Comparison of ENCODE assay signal across 8 mouse cellular contexts in the genomic region with DNA sequence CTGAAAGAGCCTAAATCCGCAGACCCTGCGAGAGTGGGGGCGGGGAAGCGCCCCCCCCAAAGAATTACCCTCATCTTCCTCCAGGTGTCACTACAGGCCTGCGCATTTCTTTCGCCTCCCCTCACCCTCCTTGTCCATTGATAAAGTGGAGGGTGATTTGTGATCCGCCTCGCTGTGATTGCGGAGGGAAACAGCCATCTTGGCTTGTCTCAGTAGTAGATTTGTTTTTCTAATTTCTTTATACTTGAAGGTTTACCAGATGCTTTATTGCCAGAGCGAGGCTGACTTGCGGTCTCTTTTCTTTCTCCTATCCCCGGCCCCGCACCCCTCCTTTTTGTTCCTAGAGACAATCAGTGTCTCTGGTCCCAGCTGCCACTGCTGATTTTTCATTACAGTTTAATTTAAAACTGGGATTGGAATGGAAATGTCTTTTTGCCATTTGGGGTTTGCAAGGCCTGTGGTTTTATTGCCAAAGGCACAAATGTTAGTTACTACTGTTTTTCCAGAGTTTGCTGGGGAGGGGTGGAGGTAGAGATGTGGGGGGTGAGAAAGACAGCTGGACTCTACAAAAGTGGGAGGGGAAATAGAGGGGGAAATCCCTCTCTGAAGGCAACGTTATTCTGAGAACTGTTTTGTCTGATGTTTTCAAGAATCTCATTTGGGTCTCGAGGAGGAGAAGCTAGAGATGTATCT.
DNase-seq lines count a peak whose midpoint lies in the region; ATAC-seq lines count a peak whose summit lies in the region.

No protein-coding gene starts in this region.

- no peaks in the 10 kb centered on the region for H3K36me3 ChIP-seq in hindbrain, embryonic 16.5 days (ENCODE audit: control insufficient read depth, insufficient read depth, low read length)
- H3K36me3 ChIP-seq in midbrain, embryonic 10.5 days = no peaks in the 10 kb centered on the region
- H3K36me3 ChIP-seq in splenic B cell, adult 2 months (ENCODE audit: control insufficient read depth, insufficient read depth, low read length, poor library complexity, severe bottlenecking) = no peaks in the 10 kb centered on the region

- DNase-seq in cerebellum, adult 8-10 months = peak; percentile 3
- no peak for DNase-seq in cerebellum, adult 11 months
- DNase-seq in brain, embryonic 18.5 days (ENCODE audit: low read depth, low spot score) = peak; percentile 39
- DNase-seq in frontal cortex, postnatal 25 days (ENCODE audit: low spot score in 2 of 2) = peak; percentile 34 to 39
- peak; percentile 13 to 29 for DNase-seq in left cerebral cortex, adult 18-20 months (ENCODE audit: low spot score in 2 of 2)
- peak; percentile 75 for DNase-seq in midbrain, embryonic 10.5 days (ENCODE audit: low spot score)
- DNase-seq in splenic B cell, adult 2 months (ENCODE audit: low read depth, low spot score) = peak; percentile 1

- no peaks in the 10 kb centered on the region for H3K9me3 ChIP-seq in hindbrain, embryonic 16.5 days (ENCODE audit: control insufficient read depth, low read length)
- H3K9me3 ChIP-seq in midbrain, embryonic 10.5 days (replicated peaks) = no peaks in the 10 kb centered on the region

- WGBS in hindbrain, embryonic 16.5 days = 5% methylated on average over 15 of the region's 15 CpGs
- WGBS in midbrain, embryonic 10.5 days = 7% methylated on average over 15 of the region's 15 CpGs

- peak overlapping the region; percentile 26 for H3K27ac ChIP-seq in hindbrain, embryonic 16.5 days (ENCODE audit: low read depth, low read length)
- H3K27ac ChIP-seq in midbrain, embryonic 10.5 days (replicated peaks) = peak overlapping the region; percentile 81

- peak overlapping the region; percentile 32 for H3K4me3 ChIP-seq in hindbrain, embryonic 16.5 days (ENCODE audit: low read length)
- peak overlapping the region; percentile 44 for H3K4me3 ChIP-seq in midbrain, embryonic 10.5 days

- no peaks in the 10 kb centered on the region for H3K27me3 ChIP-seq in hindbrain, embryonic 16.5 days (replicated peaks; ENCODE audit: control insufficient read depth, insufficient read depth, low read length)
- H3K27me3 ChIP-seq in midbrain, embryonic 10.5 days (ENCODE audit: low read depth, poor library complexity, severe bottlenecking) = peaks cover 37% of the 10 kb centered on the region
- no peaks in the 10 kb centered on the region for H3K27me3 ChIP-seq in splenic B cell, adult 2 months (ENCODE audit: control insufficient read depth, insufficient read depth, low read length, poor library complexity, severe bottlenecking)

- ATAC-seq in hindbrain, embryonic 16.5 days = peak; percentile 71

- peaks cover 21% of the 10 kb centered on the region for H3K4me1 ChIP-seq in hindbrain, embryonic 16.5 days (ENCODE audit: control insufficient read depth, insufficient read depth, low read depth, low read length)
- peaks cover 74% of the 10 kb centered on the region for H3K4me1 ChIP-seq in midbrain, embryonic 10.5 days

- H3K4me2 ChIP-seq in hindbrain, embryonic 16.5 days (ENCODE audit: low read length) = peak overlapping the region; percentile 58

- no peak overlapping the region for H3K9ac ChIP-seq in hindbrain, embryonic 16.5 days (ENCODE audit: low read depth, low read length)
